Mouse (Mus musculus) liver, adult (tissue): ENCODE measurements at regions not wholly inside any gene's neighbourhood (a gene's known extent, or its start where the extent isn't known, plus 50 kb on each side); places are given as distances from the start of the nearest gene placed in this dataset.

Experiments used
- GATA4 ChIP-seq: IDR thresholded peaks from 2 replicates; pipeline ENCODE4 v1.6.1; 2014; ENCODE audit warnings: mild to moderate bottlenecking, low read length; ENCODE audit not compliant: insufficient replicate concordance

- no peak for TF ChIP-seq GATA4
Observed at GRCm38 (mm10) chr8:93730738-93731700, 78.7 kb upstream of the Gnao1 start.

GRCm38 (mm10) chr8:93734818-93735217 lies 74.9 kb upstream of the Gnao1 start:
- no peak for TF ChIP-seq GATA4

GRCm38 (mm10) chr8:93740281-93740680 lies 69.5 kb upstream of the Gnao1 start:
- TF ChIP-seq GATA4 = no peak

GRCm38 (mm10) chr8:93748720-93749119 lies 61.0 kb upstream of the Gnao1 start:
- TF ChIP-seq GATA4 = no peak

- TF ChIP-seq GATA4 = no peak
Observed at GRCm38 (mm10) chr8:93750921-93751320, 58.8 kb upstream of the Gnao1 start.

- no peak for TF ChIP-seq GATA4
Observed at GRCm38 (mm10) chr8:93755981-93756380, 53.8 kb upstream of the Gnao1 start.
